Mouse (Mus musculus): Measurements from ENCODE around the gene Spata48.

GRCm38 (mm10) chr11:11536295-11536694 lies 74.4 kb downstream of the Spata48 start:
- TF ChIP-seq POLR2A (IDR thresholded peaks at IDR 0.05; ENCODE audit: control insufficient read depth, extremely low read depth, insufficient read depth, low read length, poor library complexity) (no peak), CTCF (IDR thresholded peaks at IDR 0.05; ENCODE audit: borderline replicate concordance, control insufficient read depth, extremely low read depth, insufficient read depth, low read length, poor library complexity) (no peak)

All from thymus, adult 2 months (tissue).